Mouse (Mus musculus) CH12.LX (cell line): ENCODE data around the gene F2r. TPM values are rescaled to one million over a fixed set of nuclear protein-coding genes. Genes with fewer than 3 reads are reported as not detected.

Source experiments
- DNase-seq: peaks from one replicate; pipeline ENCODE4 v3.0.0-alpha.2; 2013; ENCODE audit errors: extremely low read depth
- H3K27ac ChIP-seq: 2 replicates; pipeline ENCODE4 v1.5.1; 2012; ENCODE audit warnings: low read depth, mild to moderate bottlenecking, control low read depth, moderate library complexity; ENCODE audit not compliant: insufficient read depth
- H3K27me3 ChIP-seq: replicated peaks from 2 replicates; pipeline ENCODE3; 2012; ENCODE audit warnings: inconsistent platforms
- H3K36me3 ChIP-seq, 2 experiments: replicated peaks in 1 of 2; 2 replicates each; pipeline versions ENCODE3 to v1.6.1; 2012; ENCODE audit warnings: inconsistent platforms in 1 of 2, low read length in 1 of 2, mild to moderate bottlenecking in 1 of 2, mixed read lengths in 1 of 2, moderate library complexity in 1 of 2; ENCODE audit not compliant: control insufficient read depth in 1 of 2, insufficient read depth in 1 of 2
- H3K4me1 ChIP-seq, 2 experiments: 2 replicates each; pipeline ENCODE4 v1.6.1; 2012; ENCODE audit warnings: inconsistent platforms in 1 of 2, moderate library complexity in 1 of 2; ENCODE audit not compliant: insufficient read depth in 2 of 2, control insufficient read depth in 1 of 2
- H3K4me2 ChIP-seq: 2 replicates; pipeline ENCODE4 v1.6.1; 2012; ENCODE audit warnings: low read depth, mild to moderate bottlenecking, control low read depth; ENCODE audit not compliant: poor library complexity, insufficient read depth, severe bottlenecking
- H3K4me3 ChIP-seq, 3 experiments: fragments of 150-350 bp in 1 of 3; sonication (generic) in 1 of 3; replicated peaks in 1 of 3; 2 replicates each; pipeline versions ENCODE3 to v1.5.1; 2011 to 2012; ENCODE audit warnings: low read depth in 2 of 3, low read length in 2 of 3, mild to moderate bottlenecking in 2 of 3, moderate library complexity in 2 of 3, control low read depth in 1 of 3, improper control_type of control experiment in 1 of 3, inconsistent platforms in 1 of 3, mixed read lengths in 1 of 3; ENCODE audit not compliant: poor library complexity in 1 of 3
- H3K79me2 ChIP-seq: replicated peaks from 2 replicates; pipeline ENCODE4 v1.6.1; 2012; ENCODE audit warnings: mild to moderate bottlenecking, moderate library complexity; ENCODE audit not compliant: control insufficient read depth, poor library complexity, insufficient read depth, severe bottlenecking; ENCODE audit errors: extremely low read depth
- H3K9ac ChIP-seq: 2 replicates; pipeline ENCODE4 v1.6.1; 2012; ENCODE audit warnings: low read depth, mild to moderate bottlenecking, control low read depth, moderate library complexity; ENCODE audit not compliant: insufficient read depth
- H3K9me3 ChIP-seq: replicated peaks from 2 replicates; pipeline ENCODE3; 2012; ENCODE audit warnings: low read length, inconsistent platforms, mixed read lengths
- BHLHE40 ChIP-seq: IDR thresholded peaks from 2 replicates; pipeline ENCODE4 v1.6.1; 2011; ENCODE audit warnings: mild to moderate bottlenecking, low read depth, low read length, improper control_type of control experiment
- CHD1 ChIP-seq: IDR thresholded peaks from 2 replicates; pipeline ENCODE4 v1.6.1; 2012; ENCODE audit warnings: low read depth, low read length, improper control_type of control experiment, inconsistent platforms
- CTCF ChIP-seq, 2 experiments: IDR thresholded peaks in 1 of 2; conservative IDR thresholded peaks in 1 of 2; 2 replicates each; pipeline ENCODE4 v1.5.1; 2011 to 2012; ENCODE audit warnings: low read depth in 2 of 2, low read length in 2 of 2, improper control_type of control experiment in 1 of 2, inconsistent platforms in 1 of 2, mild to moderate bottlenecking in 1 of 2, moderate library complexity in 1 of 2
- EP300 ChIP-seq: IDR thresholded peaks from 2 replicates; pipeline ENCODE4 v1.6.1; 2011; ENCODE audit warnings: low read length, improper control_type of control experiment
- ETS1 ChIP-seq: conservative IDR thresholded peaks from 2 replicates; pipeline ENCODE4 v1.6.1; 2012; ENCODE audit warnings: low read depth, mild to moderate bottlenecking, inconsistent platforms, low read length, improper control_type of control experiment, moderate library complexity
- GABPA ChIP-seq: IDR thresholded peaks from 2 replicates; pipeline ENCODE4 v1.6.1; 2012; ENCODE audit warnings: low read depth, low read length, improper control_type of control experiment, inconsistent platforms; ENCODE audit not compliant: insufficient replicate concordance
- JUN ChIP-seq: IDR thresholded peaks from 2 replicates; pipeline ENCODE4 v1.6.1; 2011; ENCODE audit warnings: low read depth, mild to moderate bottlenecking, low read length, improper control_type of control experiment, moderate library complexity; ENCODE audit not compliant: insufficient read depth
- JUND ChIP-seq: conservative IDR thresholded peaks from 2 replicates; pipeline ENCODE4 v1.6.1; 2011; ENCODE audit warnings: low read depth, low read length, improper control_type of control experiment
- MAX ChIP-seq: IDR thresholded peaks from 2 replicates; pipeline ENCODE4 v1.6.1; 2011; ENCODE audit warnings: low read length, improper control_type of control experiment
- MAZ ChIP-seq: IDR thresholded peaks from 2 replicates; pipeline ENCODE4 v1.6.1; 2012; ENCODE audit warnings: low read depth, mild to moderate bottlenecking, inconsistent platforms, low read length, improper control_type of control experiment, moderate library complexity
- MYC ChIP-seq: IDR thresholded peaks from 2 replicates; pipeline ENCODE4 v1.6.1; 2011; ENCODE audit warnings: low read depth, mild to moderate bottlenecking, improper control_type of control experiment, low read length
- NELFE ChIP-seq: IDR thresholded peaks from 2 replicates; pipeline ENCODE4 v1.6.1; 2011; ENCODE audit warnings: low read depth, low read length, improper control_type of control experiment
- POLR2A ChIP-seq: IDR thresholded peaks from 2 replicates; pipeline ENCODE4 v1.6.1; 2011; ENCODE audit warnings: low read depth, mild to moderate bottlenecking, improper control_type of control experiment, low read length
- RAD21 ChIP-seq: IDR thresholded peaks from 2 replicates; pipeline ENCODE4 v1.6.1; 2011; ENCODE audit warnings: low read depth, mild to moderate bottlenecking, low read length, improper control_type of control experiment, moderate library complexity
- RCOR1 ChIP-seq: conservative IDR thresholded peaks from 2 replicates; pipeline ENCODE4 v1.6.1; 2012; ENCODE audit warnings: low read depth, mild to moderate bottlenecking, inconsistent platforms, low read length, improper control_type of control experiment
- SMC3 ChIP-seq: IDR thresholded peaks from 2 replicates; pipeline ENCODE4 v1.6.1; 2011; ENCODE audit warnings: low read depth, low read length, improper control_type of control experiment
- TCF12 ChIP-seq: IDR thresholded peaks from 2 replicates; pipeline ENCODE4 v1.6.1; 2014; ENCODE audit warnings: low read depth, mild to moderate bottlenecking, inconsistent platforms, low read length, improper control_type of control experiment
- UBTF ChIP-seq: IDR thresholded peaks from 2 replicates; pipeline ENCODE4 v1.6.1; 2012; ENCODE audit warnings: low read depth, mild to moderate bottlenecking, inconsistent platforms, low read length, improper control_type of control experiment, moderate library complexity
- USF2 ChIP-seq: conservative IDR thresholded peaks from 2 replicates; pipeline ENCODE4 v1.6.1; 2011; ENCODE audit warnings: low read depth, low read length, improper control_type of control experiment
- ZC3H11A ChIP-seq: IDR thresholded peaks from 2 replicates; pipeline ENCODE4 v1.6.1; 2012; ENCODE audit warnings: low read depth, mild to moderate bottlenecking, inconsistent platforms, low read length, improper control_type of control experiment
- ZKSCAN1 ChIP-seq: IDR thresholded peaks from 2 replicates; pipeline ENCODE4 v1.6.1; 2012; ENCODE audit warnings: low read depth, inconsistent platforms, low read length, improper control_type of control experiment, borderline replicate concordance
- ZNF384 ChIP-seq: IDR thresholded peaks from 2 replicates; pipeline ENCODE4 v1.6.1; 2012; ENCODE audit warnings: low read depth, low read length, improper control_type of control experiment, inconsistent platforms
- dilution Hi-C: fragments of 300-500 bp; cut with MboI; formaldehyde crosslinking; loops from 2 replicates; pipeline ENCODE4 v1.14.3; 2020; ENCODE audit warnings: low sequenced_read_pairs; ENCODE audit not compliant: extremely low pct_unique_long_range_greater_than_20kb, extremely low pct_ligation_motif_present
- in situ Hi-C: fragments of 300-500 bp; cut with MboI; formaldehyde crosslinking; loops from 3 replicates; pipeline ENCODE4 v1.14.3; 2019; ENCODE audit warnings: low sequenced_read_pairs, low pct_ligation_motif_present, low pct_unique_long_range_greater_than_20kb, mixed read lengths
- polyA plus RNA-seq: library from polyadenylated mRNA; unstranded; fragments of >175 nt; gene quantifications from 2 replicates; pipeline ENCODE4 v1.2.1, GENCODE M21; 2012; ENCODE audit warnings: low read depth; ENCODE audit not compliant: insufficient read length
- total RNA-seq, 2 experiments: library from RNA; depleted of rRNA; stranded (reverse); fragments of 300-350 nt in 1 of 2; fragments of >200 nt in 1 of 2; gene quantifications; 2 replicates each; pipeline ENCODE4 v1.2.3; 2012 to 2014

F2r gene
- total and polyA plus RNA-seq, 3 experiments: 0.17 to 0.30 (median 0.28) TPM

DNA sequence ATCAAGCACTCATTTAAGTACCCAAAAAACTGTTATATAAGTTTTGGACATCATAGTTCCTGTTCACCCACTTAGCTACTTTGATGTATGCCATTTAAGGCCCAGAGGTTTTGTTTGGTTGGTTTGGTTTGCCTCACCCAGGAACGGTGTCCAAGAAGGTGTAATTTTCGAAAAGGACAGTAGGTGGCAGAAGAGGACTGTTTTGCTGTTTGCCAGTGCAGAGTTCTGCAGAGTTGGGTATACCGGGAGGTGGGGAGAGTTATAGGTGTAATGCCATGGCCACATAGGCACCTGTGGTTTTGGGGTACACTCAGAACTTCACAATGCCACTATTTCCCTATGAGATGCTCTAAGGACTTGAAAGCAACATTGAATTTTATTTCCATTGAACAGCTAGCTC lies 54.6 kb downstream of the F2r start:
- TF ChIP-seq SMC3: peak; percentile 92
- no peak for TF ChIP-seq BHLHE40
- TF ChIP-seq CTCF (conservative IDR thresholded peaks at IDR 0.05 in 1 of 2, IDR thresholded peaks at IDR 0.05 in 1 of 2; ENCODE audit: low read depth in 2 of 2, low read length in 2 of 2): peak; percentile 91 to 92
- TF ChIP-seq RAD21: peak; percentile 95
- no peak for TF ChIP-seq EP300
- peak; percentile 66 for TF ChIP-seq ZC3H11A
- H3K9me3 ChIP-seq: peaks cover 2% of the 10 kb centered on the region
- in situ Hi-C loops (no loop called here), dilution Hi-C loops (no loop called here)
- H3K27ac ChIP-seq: no peak overlapping the region
- H3K4me1 ChIP-seq: no peaks in the 10 kb centered on the region
- no peak overlapping the region for H3K9ac ChIP-seq
- H3K4me3 ChIP-seq: no peak overlapping the region
- no peaks in the 10 kb centered on the region for H3K27me3 ChIP-seq
- DNase-seq: peak; percentile 77
- H3K79me2 ChIP-seq: no peaks in the 10 kb centered on the region
- no peaks in the 10 kb centered on the region for H3K36me3 ChIP-seq
- H3K4me2 ChIP-seq: no peak overlapping the region

DNA sequence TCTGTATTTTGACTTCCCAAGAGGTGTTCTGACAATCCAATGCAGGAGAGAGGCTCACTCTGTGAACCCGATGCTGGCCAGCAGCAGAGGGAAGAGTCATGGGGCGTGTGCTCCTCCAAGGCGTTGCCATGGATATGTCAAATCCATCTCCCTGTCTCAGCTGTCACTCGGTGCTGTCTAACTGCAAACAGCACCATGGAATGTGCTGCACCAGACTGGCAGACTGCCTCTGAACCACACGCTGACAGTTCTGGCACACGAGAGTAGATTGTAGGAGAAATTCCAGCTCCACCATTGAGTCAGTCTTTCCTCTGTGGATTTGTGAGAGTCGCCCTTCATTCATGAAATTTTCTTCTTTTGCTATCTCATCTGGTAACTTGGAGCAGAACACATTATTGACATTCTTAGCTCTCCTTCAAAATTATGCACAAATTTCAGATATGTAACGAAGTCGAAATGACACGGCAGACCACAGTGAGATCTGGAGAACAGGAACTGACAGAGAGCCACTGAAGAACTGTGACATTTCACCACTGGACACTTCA lies 55.1 kb downstream of the F2r start:
- in situ Hi-C loops: no loop called here

DNA sequence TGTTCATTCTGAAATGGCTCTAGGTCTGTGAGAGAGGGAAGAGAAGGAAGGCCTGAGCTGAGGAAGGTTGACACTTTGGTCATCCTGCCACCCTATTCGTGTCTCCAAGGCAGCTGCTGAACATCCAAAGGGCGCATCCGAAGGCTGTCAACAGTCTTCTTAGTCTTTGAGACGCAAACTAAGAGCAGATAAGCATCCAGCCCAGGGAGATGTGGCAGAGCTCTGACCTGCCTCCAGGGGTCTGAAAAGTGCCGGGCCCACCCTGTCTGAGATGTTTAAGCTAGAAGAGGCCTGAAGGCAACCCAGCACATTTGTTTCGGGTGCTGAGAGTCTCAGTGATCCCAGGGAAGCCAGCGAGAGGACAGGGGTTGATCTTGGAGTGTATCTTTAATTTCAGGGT lies 61.0 kb downstream of the F2r start:
- H3K27me3 ChIP-seq: no peaks in the 10 kb centered on the region
- H3K27ac ChIP-seq: no peak overlapping the region
- no peak overlapping the region for H3K9ac ChIP-seq
- H3K4me1 ChIP-seq: peaks cover 0 to 18% of the 10 kb centered on the region in 2 experiments; a peak in 2 of 4 replicates
- dilution Hi-C loops: no loop called here
- no peaks in the 10 kb centered on the region for H3K79me2 ChIP-seq
- H3K9me3 ChIP-seq: no peaks in the 10 kb centered on the region
- no peak overlapping the region for H3K4me2 ChIP-seq
- DNase-seq: no peak
- no peak overlapping the region for H3K4me3 ChIP-seq
- in situ Hi-C loops: no loop called here
- H3K36me3 ChIP-seq: no peaks in the 10 kb centered on the region
- TF ChIP-seq MAX (no peak), NELFE (no peak), TCF12 (no peak), USF2 (no peak), ZNF384 (no peak), JUND (no peak), JUN (no peak), ZC3H11A (no peak), UBTF (no peak), CHD1 (no peak), ETS1 (no peak), EP300 (no peak)
- TF ChIP-seq, all 38 proteins: peak for 0

More for the DNA sequence above, 55.1 kb downstream of the F2r start:
- no peak overlapping the region for H3K27ac ChIP-seq
- no peaks in the 10 kb centered on the region for H3K4me1 ChIP-seq
- DNase-seq: no peak
- dilution Hi-C loops: no loop called here
- TF ChIP-seq EP300 (no peak), POLR2A (no peak), GABPA (no peak), MAZ (no peak), SMC3 (no peak), ZKSCAN1 (no peak), BHLHE40 (no peak), MYC (no peak), RCOR1 (no peak)
- no peaks in the 10 kb centered on the region for H3K27me3 ChIP-seq
- H3K9ac ChIP-seq: no peak overlapping the region
- no peak overlapping the region for H3K4me2 ChIP-seq
- H3K79me2 ChIP-seq: no peaks in the 10 kb centered on the region
- H3K9me3 ChIP-seq: no peaks in the 10 kb centered on the region
- H3K4me3 ChIP-seq: no peak overlapping the region
- no peaks in the 10 kb centered on the region for H3K36me3 ChIP-seq
